Mouse (Mus musculus): Measurements from ENCODE around the gene Cutc.
A peak's percentile ranks its signal among the peaks of the same experiment; 100 is the strongest.

The Cutc gene

GRCm38 (mm10) chr19:43752489-43753225, at the start of gene Cutc, which contains the start of gene Cox15:
Gene Cutc, plus strand, starts transcription at chr19:43752996.
Gene Cox15, minus strand, starts transcription at chr19:43753000.
- DNase-seq (ENCODE audit: low spot score in 2 of 2), result peak; percentile 94 to 98

GRCm38 (mm10) chr19:43704211-43704610, 48.6 kb upstream of the Cutc start:
- DNase-seq (ENCODE audit: low spot score in 2 of 2), result no peak

- no peak for DNase-seq (ENCODE audit: low spot score in 2 of 2)
Observed at GRCm38 (mm10) chr19:43704787-43705497, 47.9 kb upstream of the Cutc start.

GRCm38 (mm10) chr19:43708206-43708605, 44.6 kb upstream of the Cutc start:
- DNase-seq (ENCODE audit: low spot score in 2 of 2), result no peak

- DNase-seq (ENCODE audit: low spot score in 2 of 2), result no peak
Observed at GRCm38 (mm10) chr19:43709317-43709716, 43.5 kb upstream of the Cutc start.

GRCm38 (mm10) chr19:43711159-43711916, 41.5 kb upstream of the Cutc start:
- no peak for DNase-seq (ENCODE audit: low spot score in 2 of 2)

- DNase-seq (ENCODE audit: low spot score in 2 of 2), result no peak
Observed at GRCm38 (mm10) chr19:43711971-43712370, 40.8 kb upstream of the Cutc start.

- DNase-seq (ENCODE audit: low spot score in 2 of 2), result no peak
Observed at GRCm38 (mm10) chr19:43720061-43720460, 32.7 kb upstream of the Cutc start.

- DNase-seq (ENCODE audit: low spot score in 2 of 2), result no peak
Observed at GRCm38 (mm10) chr19:43722891-43723290, 29.9 kb upstream of the Cutc start.

- no peak for DNase-seq (ENCODE audit: low spot score in 2 of 2)
Observed at GRCm38 (mm10) chr19:43723501-43723900, 29.3 kb upstream of the Cutc start.

- DNase-seq (ENCODE audit: low spot score in 2 of 2), result no peak
Observed at GRCm38 (mm10) chr19:43724194-43724593, 28.6 kb upstream of the Cutc start.

- DNase-seq (ENCODE audit: low spot score in 2 of 2), result no peak
Observed at GRCm38 (mm10) chr19:43724821-43725220, 28.0 kb upstream of the Cutc start.

GRCm38 (mm10) chr19:43726510-43727146, 26.2 kb upstream of the Cutc start:
- no peak for DNase-seq (ENCODE audit: low spot score in 2 of 2)

- no peak for DNase-seq (ENCODE audit: low spot score in 2 of 2)
Observed at GRCm38 (mm10) chr19:43729296-43730036, 23.3 kb upstream of the Cutc start.

GRCm38 (mm10) chr19:43730037-43730428, 22.8 kb upstream of the Cutc start:
- no peak for DNase-seq (ENCODE audit: low spot score in 2 of 2)

- DNase-seq (ENCODE audit: low spot score in 2 of 2), result no peak
Observed at GRCm38 (mm10) chr19:43731157-43731556, 21.6 kb upstream of the Cutc start.

- DNase-seq (ENCODE audit: low spot score in 2 of 2), result no peak
Observed at GRCm38 (mm10) chr19:43738409-43738808, 14.4 kb upstream of the Cutc start.

- DNase-seq (ENCODE audit: low spot score in 2 of 2), result no peak
Observed at GRCm38 (mm10) chr19:43743401-43743800, 9.4 kb upstream of the Cutc start.

GRCm38 (mm10) chr19:43745740-43746139, 7.1 kb upstream of the Cutc start:
- DNase-seq (ENCODE audit: low spot score in 2 of 2), result no peak

GRCm38 (mm10) chr19:43747877-43748276, 4.9 kb upstream of the Cutc start:
- no peak for DNase-seq (ENCODE audit: low spot score in 2 of 2)

- DNase-seq (ENCODE audit: low spot score in 2 of 2), result no peak
Observed at GRCm38 (mm10) chr19:43750008-43750407, 2.8 kb upstream of the Cutc start.

Data from urinary bladder, adult 18-20 months (tissue).